Mouse (Mus musculus) heart, postnatal 10 days (tissue): ENCODE data around the gene Prmt9. TPM values are rescaled to one million over a fixed set of nuclear protein-coding genes. Genes with fewer than 3 reads are reported as not detected.

ENCODE experiments used
- DNase-seq, 2 experiments: peaks; one replicate each; pipeline ENCODE4 v3.0.0; 2021
- intact Hi-C: fragments of 180-260 bp; cut with DNase I; formaldehyde crosslinking; loops from one replicate; pipeline ENCODE4 v1.15.1; 2025
- total RNA-seq, 2 experiments: library from RNA; stranded (reverse); gene quantifications; 2 replicates each; pipeline ENCODE4 v1.2.3; 2021

Prmt9 gene
- total RNA-seq, 2 experiments from 2014 or later = 15.6 to 16.0 TPM

GRCm38 (mm10) chr8:77630691-77631090 is 81.5 kb downstream of the Prmt9 start:
- peak in 1 of 2 experiments; percentile 7 for DNase-seq
- intact Hi-C loops = loop anchor here (1.0 to 5.0 kb wide), 5 partner anchors 94 to 572 kb away; partner anchors contain the start of gene Ednra

Other genes starting within 250 kb of the Prmt9 start
- 10 to 100 TPM; 54.5 to 54.6 TPM for gene Arhgap10, start 31.4 kb upstream of the Prmt9 start, total RNA-seq
- 10 to 100 TPM; 16.1 to 20.3 TPM for gene Tmem184c, start 61.3 kb downstream of the Prmt9 start, total RNA-seq
- gene Ednra, start 175.1 kb downstream of the Prmt9 start, total RNA-seq = 10 to 100 TPM; 57.7 to 70.6 TPM